Mouse (Mus musculus): ENCODE measurements at regions not wholly inside any gene's neighbourhood (a gene's known extent, or its start where the extent isn't known, plus 50 kb on each side); places are given as distances from the start of the nearest gene placed in this dataset.

DNA sequence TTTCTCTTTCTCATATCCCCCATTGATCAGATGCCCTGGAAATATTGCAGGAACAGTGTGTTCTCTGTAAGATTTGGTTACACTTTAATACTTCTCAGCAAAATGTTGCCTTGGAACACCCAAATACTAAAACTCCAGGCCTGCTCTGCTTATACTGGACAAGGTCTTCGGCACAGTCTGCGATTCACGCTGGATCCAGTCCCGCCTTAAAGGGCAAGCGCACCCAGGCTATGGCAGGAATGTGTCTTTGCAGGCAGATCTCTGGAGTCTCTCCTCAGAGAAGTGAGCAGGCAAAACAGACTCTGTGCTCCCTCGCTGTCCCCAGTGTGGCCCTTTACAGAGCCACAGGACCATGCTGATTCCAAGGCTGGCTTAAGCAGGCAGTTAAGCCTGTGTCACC, 246.2 kb upstream of the Runx1 start:
- Histone ChIP-seq H3K4me2 (replicated peaks; ENCODE audit: low read depth, low read length) (no peak overlapping the region), H3K27ac (ENCODE audit: low read depth, low read length) (no peak overlapping the region), H3K4me1 (ENCODE audit: control insufficient read depth, insufficient read depth, low read length) (0 out of 2 replicates have a peak, but pooled peaks cover 2% of the 10 kb centered on the region), H3K9me3 (ENCODE audit: control insufficient read depth, low read length) (no peaks in the 10 kb centered on the region), H3K36me3 (ENCODE audit: control insufficient read depth, insufficient read depth, low read length) (no peaks in the 10 kb centered on the region), H3K9ac (ENCODE audit: low read depth, low read length) (no peak overlapping the region), H3K4me3 (ENCODE audit: low read length) (no peak overlapping the region), H3K27me3 (ENCODE audit: control insufficient read depth, insufficient read depth, low read length) (0 out of 2 replicates have a peak, but pooled peaks cover 5% of the 10 kb centered on the region)
- 53% methylated on average over 6 of the region's 6 CpGs for WGBS
- no peak for ATAC-seq (ENCODE audit: low FRiP score, low TSS enrichment)

DNA sequence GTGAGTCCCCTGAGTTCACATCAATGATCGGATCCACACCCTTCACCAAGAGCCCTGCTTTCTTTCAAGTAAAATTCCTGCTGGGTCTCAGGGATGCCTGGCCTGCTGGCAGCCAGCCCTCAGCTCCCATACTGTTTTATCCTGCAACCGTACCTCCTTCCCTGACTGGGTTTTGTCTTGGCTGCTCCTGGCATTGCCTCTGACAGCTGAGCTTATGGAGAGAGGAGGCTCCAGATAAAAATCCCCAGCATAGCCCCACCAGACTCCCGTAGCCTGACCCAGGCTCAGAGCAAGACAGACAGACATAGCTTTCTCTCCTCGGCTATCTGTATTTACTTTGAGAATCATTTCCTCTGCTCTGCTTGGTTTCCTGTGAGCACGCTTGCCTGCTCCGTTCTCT, 245.8 kb upstream of the Runx1 start:
- H3K27ac ChIP-seq (ENCODE audit: low read depth, low read length) = no peak overlapping the region
- 70% methylated on average over 6 of the region's 6 CpGs for WGBS
- H3K4me3 ChIP-seq (ENCODE audit: low read length) = no peak overlapping the region
- no peak overlapping the region for H3K9ac ChIP-seq (ENCODE audit: low read depth, low read length)
- no peak overlapping the region for H3K4me2 ChIP-seq (replicated peaks; ENCODE audit: low read depth, low read length)
- H3K9me3 ChIP-seq (ENCODE audit: control insufficient read depth, low read length) = no peaks in the 10 kb centered on the region
- H3K4me1 ChIP-seq (ENCODE audit: control insufficient read depth, insufficient read depth, low read length) = 0 out of 2 replicates have a peak, but pooled peaks cover 2% of the 10 kb centered on the region
- no peak for ATAC-seq (ENCODE audit: low FRiP score, low TSS enrichment)
- 0 out of 2 replicates have a peak, but pooled peaks cover 5% of the 10 kb centered on the region for H3K27me3 ChIP-seq (ENCODE audit: control insufficient read depth, insufficient read depth, low read length)
- H3K36me3 ChIP-seq (ENCODE audit: control insufficient read depth, insufficient read depth, low read length) = no peaks in the 10 kb centered on the region

DNA sequence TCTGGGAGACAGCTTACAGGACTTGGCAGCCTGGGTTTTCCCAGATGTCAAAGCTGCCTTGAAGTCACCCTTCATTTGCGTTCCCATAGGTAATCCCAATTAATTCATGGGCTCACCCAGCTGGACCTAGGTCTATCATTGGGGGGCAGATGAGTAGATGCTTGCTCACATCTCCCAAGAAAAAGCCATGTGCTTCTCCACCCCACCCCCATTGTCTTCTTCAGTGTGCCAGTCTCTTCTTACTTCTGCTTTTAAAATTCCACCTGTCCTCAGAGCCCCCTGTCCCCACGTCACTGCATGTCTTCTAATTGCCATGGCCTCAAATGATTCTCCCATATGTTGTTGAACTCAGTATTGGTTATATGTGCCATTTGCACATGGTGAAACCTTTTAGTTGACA, 240.9 kb upstream of the Runx1 start:
- no peak overlapping the region for H3K4me2 ChIP-seq (replicated peaks; ENCODE audit: low read depth, low read length)
- no peaks in the 10 kb centered on the region for H3K9me3 ChIP-seq (ENCODE audit: control insufficient read depth, low read length)
- no peak overlapping the region for H3K27ac ChIP-seq (ENCODE audit: low read depth, low read length)
- WGBS = 93% methylated on average over 2 of the region's 2 CpGs
- H3K4me3 ChIP-seq (ENCODE audit: low read length) = no peak overlapping the region
- no peaks in the 10 kb centered on the region for H3K4me1 ChIP-seq (ENCODE audit: control insufficient read depth, insufficient read depth, low read length)
- no peak for ATAC-seq (ENCODE audit: low FRiP score, low TSS enrichment)
- H3K36me3 ChIP-seq (ENCODE audit: control insufficient read depth, insufficient read depth, low read length) = no peaks in the 10 kb centered on the region
- H3K27me3 ChIP-seq (ENCODE audit: control insufficient read depth, insufficient read depth, low read length) = no peaks in the 10 kb centered on the region
- H3K9ac ChIP-seq (ENCODE audit: low read depth, low read length) = no peak overlapping the region

DNA sequence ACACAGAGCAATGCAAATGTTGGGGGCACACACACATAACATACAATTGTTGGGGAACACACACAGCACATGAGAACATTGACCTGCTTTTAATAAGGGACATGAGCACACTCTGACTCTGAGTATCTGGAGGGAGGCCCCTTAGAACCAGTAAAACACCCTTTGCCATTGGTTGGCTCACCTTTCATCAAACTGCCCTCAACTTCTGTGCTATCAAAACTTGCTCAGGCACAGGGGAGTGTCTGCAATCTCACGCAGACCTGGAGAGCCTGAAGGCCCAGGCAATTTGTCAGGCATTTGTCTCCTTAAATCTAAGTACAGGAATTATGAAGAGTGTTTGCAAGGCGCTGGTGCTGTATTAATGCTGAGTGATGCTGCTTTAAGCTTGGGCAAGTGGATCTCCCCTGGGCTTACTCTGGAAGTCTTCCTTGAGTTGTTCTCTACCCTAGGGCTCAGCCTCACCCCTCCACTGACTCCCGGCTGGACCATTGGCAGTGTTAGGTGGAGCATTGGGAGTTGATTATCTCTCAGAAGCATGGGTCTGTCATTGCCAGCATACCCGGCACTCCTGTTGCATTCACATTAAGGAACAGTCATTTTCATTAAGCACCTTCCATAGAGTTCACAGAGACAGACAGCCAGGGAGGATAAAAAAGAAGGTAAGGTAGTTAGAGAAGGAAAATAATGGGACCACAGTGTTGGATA, 235.7 kb upstream of the Runx1 start:
- Histone ChIP-seq H3K27me3 (ENCODE audit: control insufficient read depth, insufficient read depth, low read length) (no peaks in the 10 kb centered on the region), H3K4me3 (ENCODE audit: low read length) (no peak overlapping the region), H3K27ac (ENCODE audit: low read depth, low read length) (no peak overlapping the region), H3K4me1 (ENCODE audit: control insufficient read depth, insufficient read depth, low read length) (no peaks in the 10 kb centered on the region), H3K36me3 (ENCODE audit: control insufficient read depth, insufficient read depth, low read length) (no peaks in the 10 kb centered on the region), H3K4me2 (replicated peaks; ENCODE audit: low read depth, low read length) (no peak overlapping the region), H3K9me3 (ENCODE audit: control insufficient read depth, low read length) (no peaks in the 10 kb centered on the region), H3K9ac (ENCODE audit: low read depth, low read length) (no peak overlapping the region)
- WGBS = 73% methylated on average over 4 of the region's 4 CpGs
- ATAC-seq (ENCODE audit: low FRiP score, low TSS enrichment) = no peak

GRCm38 (mm10) chr16:93056295-93056694, 230.3 kb upstream of the Runx1 start:
- H3K27ac ChIP-seq (ENCODE audit: low read depth, low read length) = no peak overlapping the region
- H3K36me3 ChIP-seq (ENCODE audit: control insufficient read depth, insufficient read depth, low read length) = no peaks in the 10 kb centered on the region
- H3K9me3 ChIP-seq (ENCODE audit: control insufficient read depth, low read length) = no peaks in the 10 kb centered on the region
- H3K27me3 ChIP-seq (ENCODE audit: control insufficient read depth, insufficient read depth, low read length) = 0 out of 2 replicates have a peak, but pooled peaks cover 3% of the 10 kb centered on the region
- H3K4me3 ChIP-seq (ENCODE audit: low read length) = no peak overlapping the region
- no peaks in the 10 kb centered on the region for H3K4me1 ChIP-seq (ENCODE audit: control insufficient read depth, insufficient read depth, low read length)
- no peak for ATAC-seq (ENCODE audit: low FRiP score, low TSS enrichment)
- 64% methylated on average over 3 of the region's 3 CpGs for WGBS
- no peak overlapping the region for H3K9ac ChIP-seq (ENCODE audit: low read depth, low read length)
- H3K4me2 ChIP-seq (replicated peaks; ENCODE audit: low read depth, low read length) = no peak overlapping the region

GRCm38 (mm10) chr16:93055545-93055944, 229.6 kb upstream of the Runx1 start:
- WGBS = 75% methylated on average over 4 of the region's 4 CpGs
- no peaks in the 10 kb centered on the region for H3K9me3 ChIP-seq (ENCODE audit: control insufficient read depth, low read length)
- no peak overlapping the region for H3K4me3 ChIP-seq (ENCODE audit: low read length)
- H3K27me3 ChIP-seq (ENCODE audit: control insufficient read depth, insufficient read depth, low read length) = 0 out of 2 replicates have a peak, but pooled peaks cover 3% of the 10 kb centered on the region
- no peaks in the 10 kb centered on the region for H3K4me1 ChIP-seq (ENCODE audit: control insufficient read depth, insufficient read depth, low read length)
- H3K4me2 ChIP-seq (replicated peaks; ENCODE audit: low read depth, low read length) = no peak overlapping the region
- H3K27ac ChIP-seq (ENCODE audit: low read depth, low read length) = no peak overlapping the region
- no peaks in the 10 kb centered on the region for H3K36me3 ChIP-seq (ENCODE audit: control insufficient read depth, insufficient read depth, low read length)
- H3K9ac ChIP-seq (ENCODE audit: low read depth, low read length) = no peak overlapping the region
- no peak for ATAC-seq (ENCODE audit: low FRiP score, low TSS enrichment)

DNA sequence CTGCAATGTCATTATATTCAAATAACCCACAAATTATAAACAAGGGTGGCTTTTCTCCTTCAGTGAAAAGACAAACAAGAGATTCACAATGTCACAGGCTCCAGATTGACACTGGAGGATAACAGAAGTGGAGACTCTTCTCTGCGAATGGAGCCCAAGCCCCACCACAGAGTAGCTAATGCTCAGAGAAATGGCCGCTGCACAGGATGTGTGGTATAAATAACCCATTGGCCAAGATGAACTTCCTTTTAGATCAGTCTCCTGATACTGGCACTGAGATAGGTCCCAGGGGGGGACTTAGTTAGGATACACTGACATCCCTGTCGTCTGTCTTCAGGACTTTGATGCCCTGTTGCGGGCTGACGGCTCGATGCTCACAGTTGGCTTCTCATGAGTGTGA, 225.3 kb upstream of the Runx1 start:
- ATAC-seq (ENCODE audit: low FRiP score, low TSS enrichment) = no peak

GRCm38 (mm10) chr16:93048418-93048932, 222.5 kb upstream of the Runx1 start:
- Histone ChIP-seq H3K9me3 (ENCODE audit: control insufficient read depth, low read length) (no peaks in the 10 kb centered on the region), H3K27ac (ENCODE audit: low read depth, low read length) (no peak overlapping the region), H3K4me2 (replicated peaks; ENCODE audit: low read depth, low read length) (no peak overlapping the region), H3K36me3 (ENCODE audit: control insufficient read depth, insufficient read depth, low read length) (no peaks in the 10 kb centered on the region), H3K9ac (ENCODE audit: low read depth, low read length) (no peak overlapping the region), H3K27me3 (ENCODE audit: control insufficient read depth, insufficient read depth, low read length) (no peaks in the 10 kb centered on the region), H3K4me3 (ENCODE audit: low read length) (no peak overlapping the region), H3K4me1 (ENCODE audit: control insufficient read depth, insufficient read depth, low read length) (no peaks in the 10 kb centered on the region; the same call in 1 of the 2 replicates)
- WGBS = 82% methylated on average over 9 of the region's 9 CpGs
- ATAC-seq (ENCODE audit: low FRiP score, low TSS enrichment) = no peak

More for the DNA sequence above, 225.3 kb upstream of the Runx1 start:
- H3K4me1 ChIP-seq (ENCODE audit: control insufficient read depth, insufficient read depth, low read length) = no peaks in the 10 kb centered on the region
- no peak overlapping the region for H3K27ac ChIP-seq (ENCODE audit: low read depth, low read length)
- H3K9ac ChIP-seq (ENCODE audit: low read depth, low read length) = no peak overlapping the region
- H3K4me2 ChIP-seq (replicated peaks; ENCODE audit: low read depth, low read length) = no peak overlapping the region
- H3K27me3 ChIP-seq (ENCODE audit: control insufficient read depth, insufficient read depth, low read length) = 0 out of 2 replicates have a peak, but pooled peaks cover 2% of the 10 kb centered on the region
- H3K9me3 ChIP-seq (ENCODE audit: control insufficient read depth, low read length) = no peaks in the 10 kb centered on the region
- WGBS = 63% methylated on average over 6 of the region's 6 CpGs
- H3K4me3 ChIP-seq (ENCODE audit: low read length) = no peak overlapping the region
- H3K36me3 ChIP-seq (ENCODE audit: control insufficient read depth, insufficient read depth, low read length) = no peaks in the 10 kb centered on the region

GRCm38 (mm10) chr16:93047594-93047993, 221.6 kb upstream of the Runx1 start:
- H3K9me3 ChIP-seq (ENCODE audit: control insufficient read depth, low read length) = no peaks in the 10 kb centered on the region
- ATAC-seq (ENCODE audit: low FRiP score, low TSS enrichment) = no peak
- no peaks in the 10 kb centered on the region for H3K27me3 ChIP-seq (ENCODE audit: control insufficient read depth, insufficient read depth, low read length)
- H3K27ac ChIP-seq (ENCODE audit: low read depth, low read length) = no peak overlapping the region
- H3K9ac ChIP-seq (ENCODE audit: low read depth, low read length) = no peak overlapping the region
- H3K4me3 ChIP-seq (ENCODE audit: low read length) = no peak overlapping the region
- WGBS = 83% methylated on average over 1 of the region's 1 CpGs
- peaks cover 7% of the 10 kb centered on the region; the same call in 1 of the 2 replicates for H3K4me1 ChIP-seq (ENCODE audit: control insufficient read depth, insufficient read depth, low read length)
- no peaks in the 10 kb centered on the region for H3K36me3 ChIP-seq (ENCODE audit: control insufficient read depth, insufficient read depth, low read length)
- no peak overlapping the region for H3K4me2 ChIP-seq (replicated peaks; ENCODE audit: low read depth, low read length)
